8 mouse cellular contexts compared by ENCODE assay signal in genomic region chr3:95997203-95997721, GRCm38 (mm10). TPM values are rescaled to one million over a fixed set of nuclear protein-coding genes. Genes with fewer than 3 reads are reported as not detected.
DNase-seq lines count a peak whose midpoint lies in the region; ATAC-seq lines count a peak whose summit lies in the region.

No protein-coding gene starts in this region.

- peaks cover 21% of the 10 kb centered on the region for H3K4me1 ChIP-seq in neural tube, embryonic 11.5 days (ENCODE audit: control insufficient read depth, insufficient read depth, low read length)
- H3K4me1 ChIP-seq in heart, embryonic 12.5 days (replicated peaks): peaks cover 59% of the 10 kb centered on the region
- peaks cover 42% of the 10 kb centered on the region for H3K4me1 ChIP-seq in limb, embryonic 15.5 days

- H3K4me3 ChIP-seq in neural tube, embryonic 11.5 days (ENCODE audit: low read depth, low read length): peak overlapping the region; percentile 86
- peak overlapping the region; percentile 94 for H3K4me3 ChIP-seq in heart, embryonic 12.5 days
- peak overlapping the region; percentile 79 for H3K4me3 ChIP-seq in limb, embryonic 15.5 days

- H3K36me3 ChIP-seq in neural tube, embryonic 11.5 days (ENCODE audit: control insufficient read depth, insufficient read depth, low read length): no peaks in the 10 kb centered on the region
- H3K36me3 ChIP-seq in heart, embryonic 12.5 days: peaks cover 4% of the 10 kb centered on the region
- peaks cover 3% of the 10 kb centered on the region; the same call in 1 of the 2 replicates for H3K36me3 ChIP-seq in limb, embryonic 15.5 days

- H3K9ac ChIP-seq in neural tube, embryonic 11.5 days (ENCODE audit: low read length): no peak overlapping the region
- peak overlapping the region; percentile 99 for H3K9ac ChIP-seq in heart, embryonic 12.5 days
- no peak overlapping the region for H3K9ac ChIP-seq in limb, embryonic 15.5 days

- H3K27ac ChIP-seq in neural tube, embryonic 11.5 days (ENCODE audit: low read depth, low read length): no peak overlapping the region; the same call in 1 of the 2 replicates
- H3K27ac ChIP-seq in heart, embryonic 12.5 days (ENCODE audit: poor library complexity, severe bottlenecking): peak overlapping the region; percentile 100
- peak overlapping the region; percentile 24; the same call in 1 of the 2 replicates for H3K27ac ChIP-seq in limb, embryonic 15.5 days

- ATAC-seq in CD4-positive, CD25-positive, alpha-beta regulatory T cell, adult 4 months: no peak
- ATAC-seq in neural tube, embryonic 11.5 days (ENCODE audit: insufficient read depth, low FRiP score, low TSS enrichment): 0 out of 2 replicates have a peak, but pooled peaks have one; percentile 1
- no peak for ATAC-seq in heart, embryonic 12.5 days (ENCODE audit: insufficient number of reproducible peaks, low FRiP score)
- ATAC-seq in limb, embryonic 15.5 days (ENCODE audit: insufficient number of reproducible peaks, low FRiP score, low TSS enrichment, low read depth): no peak

- 18% methylated on average over 9 of the region's 9 CpGs for WGBS in neural tube, embryonic 11.5 days
- WGBS in heart, embryonic 12.5 days: 16% methylated on average over 9 of the region's 9 CpGs
- 18% methylated on average over 9 of the region's 9 CpGs for WGBS in limb, embryonic 15.5 days

- H3K27me3 ChIP-seq in neural tube, embryonic 11.5 days (ENCODE audit: control insufficient read depth, insufficient read depth, low read length): no peaks in the 10 kb centered on the region
- no peaks in the 10 kb centered on the region for H3K27me3 ChIP-seq in heart, embryonic 12.5 days (replicated peaks)
- H3K27me3 ChIP-seq in limb, embryonic 15.5 days: no peaks in the 10 kb centered on the region

- no peaks in the 10 kb centered on the region for H3K9me3 ChIP-seq in neural tube, embryonic 11.5 days (ENCODE audit: control insufficient read depth, low read length)
- no peaks in the 10 kb centered on the region for H3K9me3 ChIP-seq in heart, embryonic 12.5 days (replicated peaks)
- no peaks in the 10 kb centered on the region for H3K9me3 ChIP-seq in limb, embryonic 15.5 days

- H3K4me2 ChIP-seq in neural tube, embryonic 11.5 days (ENCODE audit: low read depth): peak overlapping the region; percentile 73
- H3K4me2 ChIP-seq in heart, embryonic 12.5 days: peak overlapping the region; percentile 84
- peak overlapping the region; percentile 68 for H3K4me2 ChIP-seq in limb, embryonic 15.5 days

- peak; percentile 37 for DNase-seq in CD4-positive, CD25-positive, alpha-beta regulatory T cell, adult 2 months (ENCODE audit: low read depth, low spot score)
- DNase-seq in neural tube, embryonic 11.5 days (ENCODE audit: low spot score): no peak
- DNase-seq in neural tube, embryonic 10.5 days (ENCODE audit: extremely low spot score, low spot score): no peak
- DNase-seq in retina, postnatal 1 day: peak; percentile 65
- DNase-seq in adrenal gland, adult 8-10 months: no peak

RNA-seq across cellular contexts. Expression of gene Plekho1, which starts 1.5 kb away (rescaled TPM):
- 10 to 100 TPM in 1 of 2 experiments, 1 to 10 TPM in 1; 9.8 to 10.1 TPM for polyA plus RNA-seq in CD4-positive, CD25-positive, alpha-beta regulatory T cell, adult 4 months (2017; shearing (Covaris generic))
- 72.8 and 79.5 TPM in 2 replicates for polyA plus RNA-seq in neural tube, embryonic 11.5 days (2014; fragmentation: Nextera tagmentation; extraction: Ambion mirVana)
- polyA plus RNA-seq in heart, embryonic 12.5 days (2016; fragmentation: Nextera tagmentation; extraction: Ambion mirVana): 76.1 and 80.8 TPM in 2 replicates
- polyA plus RNA-seq in limb, embryonic 15.5 days (2015; fragmentation: Nextera tagmentation; extraction: Ambion mirVana): 35.2 and 39.2 TPM in 2 replicates
- total RNA-seq in adrenal gland, adult 8-10 months (2022): 10 to 100 TPM; 16.8 to 33.6 (median 28.7) TPM

Comparison
In these comparisons a context has a peak if more than half of its experiments do, and no peak if none do; other contexts are left out.
1. DNase-seq: peak in CD4-positive, CD25-positive, alpha-beta regulatory T cell, adult 2 months (single experiment) and retina, postnatal 1 day (single experiment); none in neural tube, embryonic 11.5 days (single experiment), neural tube, embryonic 10.5 days (single experiment) and adrenal gland, adult 8-10 months (single experiment).
2. Peak in every context shown above with its lines, with median percentiles within 50 percentile points of each other: H3K4me2 ChIP-seq and H3K4me3 ChIP-seq.